Mouse (Mus musculus): Measurements from ENCODE around the gene Dhx8.

Dhx8 gene

GRCm38 (mm10) chr11:101797355-101797754, 64.6 kb downstream of the Dhx8 start:
- in situ Hi-C loops (cut with MboI, MseI): no loop called here

- in situ Hi-C loops (cut with MboI, MseI): no loop called here
These were observed 65.4 kb downstream of the Dhx8 start for GRCm38 (mm10) chr11:101798083-101798482.

- in situ Hi-C loops (cut with MboI, MseI): loop anchor here (25.0 kb wide), 1 partner anchor 1911 kb away; no protein-coding TSS in a partner anchor
These were observed 68.7 kb downstream of the Dhx8 start for GRCm38 (mm10) chr11:101801386-101801785.

GRCm38 (mm10) chr11:101805113-101805704, 72.5 kb downstream of the Dhx8 start:
- in situ Hi-C loops (cut with MboI, MseI): loop anchor here (25.0 kb wide), 1 partner anchor 1907 kb away; no protein-coding TSS in a partner anchor

GRCm38 (mm10) chr11:101806741-101807140, 74.0 kb downstream of the Dhx8 start:
- in situ Hi-C loops (cut with MboI, MseI): loop anchor here (25.0 kb wide), 1 partner anchor 1906 kb away; no protein-coding TSS in a partner anchor

GRCm38 (mm10) chr11:101807266-101807665, 74.5 kb downstream of the Dhx8 start:
- in situ Hi-C loops (cut with MboI, MseI): loop anchor here (25.0 kb wide), 1 partner anchor 1905 kb away; no protein-coding TSS in a partner anchor

- in situ Hi-C loops (cut with MboI, MseI): loop anchor here (25.0 kb wide), 1 partner anchor 1903 kb away; no protein-coding TSS in a partner anchor
These were observed 76.5 kb downstream of the Dhx8 start for GRCm38 (mm10) chr11:101809060-101809828.

GRCm38 (mm10) chr11:101813259-101813658, 80.5 kb downstream of the Dhx8 start:
- in situ Hi-C loops (cut with MboI, MseI): loop anchor here (5.0 to 25.0 kb wide), 2 partner anchors 99 to 1899 kb away; no protein-coding TSS in a partner anchor

- in situ Hi-C loops (cut with MboI, MseI): loop anchor here (5.0 to 25.0 kb wide), 2 partner anchors 98 to 1898 kb away; no protein-coding TSS in a partner anchor
These were observed 81.8 kb downstream of the Dhx8 start for GRCm38 (mm10) chr11:101814375-101815102.

- in situ Hi-C loops (cut with MboI, MseI): loop anchor here (25.0 kb wide), 1 partner anchor 1897 kb away; no protein-coding TSS in a partner anchor
These were observed 82.7 kb downstream of the Dhx8 start for GRCm38 (mm10) chr11:101815103-101816085.
